Mouse (Mus musculus) neural tube, embryonic 15.5 days (tissue): ENCODE data around the gene Itih2. TPM values are rescaled to one million over a fixed set of nuclear protein-coding genes. Genes with fewer than 3 reads are reported as not detected.

Source experiments
- ATAC-seq: fragments of 200-750 bp; cut with Nextera tagmentation; 2 replicates; pipeline ENCODE4 v1.8.0; 2017; ENCODE audit warnings: mild to moderate bottlenecking, moderate TSS enrichment, moderate library complexity; ENCODE audit not compliant: low FRiP score
- H3K27ac ChIP-seq: fragments of 300-500 bp; sonication (generic); replicated peaks from 2 replicates; pipeline ENCODE4 v1.5.1; 2015; ENCODE audit warnings: mild to moderate bottlenecking, inconsistent platforms
- H3K27me3 ChIP-seq: fragments of 300-500 bp; sonication (generic); replicated peaks from 2 replicates; pipeline ENCODE4 v1.6.1; 2015; ENCODE audit warnings: inconsistent platforms
- H3K36me3 ChIP-seq: fragments of 300-500 bp; sonication (generic); 2 replicates; pipeline ENCODE4 v1.6.1; 2015; ENCODE audit warnings: inconsistent platforms
- H3K4me1 ChIP-seq: fragments of 300-500 bp; sonication (generic); 2 replicates; pipeline ENCODE4 v1.6.1; 2015; ENCODE audit warnings: inconsistent platforms
- H3K4me2 ChIP-seq: fragments of 300-500 bp; sonication (generic); 2 replicates; pipeline ENCODE4 v1.6.1; 2015; ENCODE audit warnings: inconsistent platforms, mild to moderate bottlenecking, moderate library complexity
- H3K4me3 ChIP-seq: fragments of 300-500 bp; sonication (generic); replicated peaks from 2 replicates; pipeline ENCODE4 v1.5.1; 2015; ENCODE audit warnings: mild to moderate bottlenecking, inconsistent platforms
- H3K9ac ChIP-seq: fragments of 300-500 bp; sonication (generic); replicated peaks from 2 replicates; pipeline ENCODE4 v1.6.1; 2015; ENCODE audit warnings: mild to moderate bottlenecking, inconsistent platforms
- H3K9me3 ChIP-seq: fragments of 300-500 bp; sonication (generic); replicated peaks from 2 replicates; pipeline ENCODE4 v1.6.1; 2016; ENCODE audit warnings: inconsistent platforms
- WGBS: fragments of 180-500 bp; shearing (Covaris S2); methylation state at CpG from one replicate; pipeline ENCODE4 v1.1.7; 2015; ENCODE audit warnings: mixed read lengths; 5-methylcytosine and 5-hydroxymethylcytosine counted together
- polyA plus RNA-seq: library from polyadenylated mRNA; unstranded; fragments of >200 nt; fragmentation: Nextera tagmentation; extraction: Ambion mirVana; gene quantifications from 2 replicates; pipeline ENCODE4 v1.2.1, GENCODE M21; 2015

Itih2 gene
- polyA plus RNA-seq, 1 experiment from 2014 or later, result 2.6 TPM

- no peaks in the 10 kb centered on the region for H3K9me3 ChIP-seq
- ATAC-seq, result 0 out of 2 replicates have a peak, but pooled peaks have one; percentile 41
- no peaks in the 10 kb centered on the region for H3K27me3 ChIP-seq
- no peak overlapping the region for H3K9ac ChIP-seq
- H3K36me3 ChIP-seq, result no peaks in the 10 kb centered on the region
- H3K4me2 ChIP-seq, result no peak overlapping the region
- H3K4me3 ChIP-seq, result no peak overlapping the region
- peak overlapping the region; percentile 45; the same call in 1 of the 2 replicates for H3K27ac ChIP-seq
- H3K4me1 ChIP-seq, result 0 out of 2 replicates have a peak, but pooled peaks cover 3% of the 10 kb centered on the region
- 49% methylated on average over 6 of the region's 6 CpGs for WGBS
Measured at GRCm38 (mm10) chr2:10108535-10109189, 22.5 kb downstream of the Itih2 start.

DNA sequence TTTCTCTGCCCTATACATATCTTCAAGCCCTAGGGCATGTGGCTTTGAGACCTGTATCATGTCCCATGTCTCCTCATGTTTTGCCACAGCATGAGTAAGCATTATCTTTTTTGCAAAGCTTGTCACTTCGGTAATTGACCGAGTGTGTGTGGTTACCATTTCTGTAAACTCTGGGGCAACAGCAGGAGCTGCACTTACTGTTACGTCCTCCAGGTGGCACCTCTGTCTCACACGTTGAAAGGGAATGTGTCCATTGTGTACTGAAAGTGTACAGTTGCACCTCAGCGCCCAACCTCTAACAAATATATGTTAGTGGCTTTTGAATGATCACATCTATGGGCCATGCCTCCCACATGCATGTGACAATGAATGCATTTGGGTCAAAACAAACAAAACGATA, 30.0 kb downstream of the Itih2 start:
- 49% methylated on average over 6 of the region's 6 CpGs for WGBS

GRCm38 (mm10) chr2:10100471-10100870, 30.7 kb downstream of the Itih2 start:
- no peak for ATAC-seq
- H3K9ac ChIP-seq, result no peak overlapping the region
- no peaks in the 10 kb centered on the region for H3K36me3 ChIP-seq
- no peaks in the 10 kb centered on the region for H3K9me3 ChIP-seq
- H3K27ac ChIP-seq, result no peak overlapping the region
- no peak overlapping the region for H3K4me2 ChIP-seq
- no peaks in the 10 kb centered on the region for H3K27me3 ChIP-seq
- 71% methylated on average over 2 of the region's 2 CpGs for WGBS
- H3K4me1 ChIP-seq, result no peaks in the 10 kb centered on the region
- H3K4me3 ChIP-seq, result no peak overlapping the region

More for the DNA sequence above, 30.0 kb downstream of the Itih2 start:
- Histone ChIP-seq H3K9me3 (no peaks in the 10 kb centered on the region), H3K4me1 (no peaks in the 10 kb centered on the region), H3K27me3 (no peaks in the 10 kb centered on the region), H3K36me3 (no peaks in the 10 kb centered on the region), H3K27ac (no peak overlapping the region), H3K4me2 (no peak overlapping the region), H3K9ac (no peak overlapping the region), H3K4me3 (no peak overlapping the region)
- ATAC-seq, result peak; percentile 54; the same call in 1 of the 2 replicates

DNA sequence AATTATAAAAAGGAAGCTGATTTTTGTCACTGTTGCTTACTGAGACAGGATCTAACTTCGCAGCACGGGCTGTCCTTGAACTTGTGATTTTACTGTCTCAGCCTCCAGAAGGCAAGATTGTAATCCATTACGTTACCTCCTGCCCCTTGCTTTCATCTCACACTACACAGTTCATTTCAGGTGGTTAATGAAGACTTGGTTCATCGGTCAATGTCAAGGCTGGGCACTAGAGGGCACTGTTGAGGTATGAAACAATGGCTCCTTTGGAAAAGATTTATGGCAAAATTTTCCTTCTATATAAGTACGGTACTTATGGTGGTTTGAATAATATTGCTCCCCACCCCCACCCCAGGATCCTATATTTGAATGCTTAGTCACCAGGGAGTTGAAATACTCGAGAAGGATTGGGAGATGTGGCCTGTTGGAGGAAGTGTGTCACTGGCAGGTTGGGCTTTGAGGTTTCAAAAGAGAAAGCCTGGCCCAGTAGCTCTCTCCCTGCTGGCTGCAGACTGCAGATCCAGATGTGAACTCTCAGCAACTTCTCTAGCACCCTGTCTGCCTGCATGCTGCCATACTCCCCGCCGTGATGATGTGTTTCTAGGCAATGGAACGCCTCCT, 32.5 kb downstream of the Itih2 start:
- H3K4me3 ChIP-seq, result no peak overlapping the region
- H3K27me3 ChIP-seq, result no peaks in the 10 kb centered on the region
- no peaks in the 10 kb centered on the region for H3K9me3 ChIP-seq
- no peaks in the 10 kb centered on the region for H3K4me1 ChIP-seq
- no peak overlapping the region for H3K4me2 ChIP-seq
- no peak overlapping the region for H3K9ac ChIP-seq
- 0 out of 2 replicates have a peak, but pooled peaks have one; percentile 21 for ATAC-seq
- H3K27ac ChIP-seq, result no peak overlapping the region
- WGBS, result 34% methylated on average over 9 of the region's 9 CpGs
- H3K36me3 ChIP-seq, result no peaks in the 10 kb centered on the region

DNA sequence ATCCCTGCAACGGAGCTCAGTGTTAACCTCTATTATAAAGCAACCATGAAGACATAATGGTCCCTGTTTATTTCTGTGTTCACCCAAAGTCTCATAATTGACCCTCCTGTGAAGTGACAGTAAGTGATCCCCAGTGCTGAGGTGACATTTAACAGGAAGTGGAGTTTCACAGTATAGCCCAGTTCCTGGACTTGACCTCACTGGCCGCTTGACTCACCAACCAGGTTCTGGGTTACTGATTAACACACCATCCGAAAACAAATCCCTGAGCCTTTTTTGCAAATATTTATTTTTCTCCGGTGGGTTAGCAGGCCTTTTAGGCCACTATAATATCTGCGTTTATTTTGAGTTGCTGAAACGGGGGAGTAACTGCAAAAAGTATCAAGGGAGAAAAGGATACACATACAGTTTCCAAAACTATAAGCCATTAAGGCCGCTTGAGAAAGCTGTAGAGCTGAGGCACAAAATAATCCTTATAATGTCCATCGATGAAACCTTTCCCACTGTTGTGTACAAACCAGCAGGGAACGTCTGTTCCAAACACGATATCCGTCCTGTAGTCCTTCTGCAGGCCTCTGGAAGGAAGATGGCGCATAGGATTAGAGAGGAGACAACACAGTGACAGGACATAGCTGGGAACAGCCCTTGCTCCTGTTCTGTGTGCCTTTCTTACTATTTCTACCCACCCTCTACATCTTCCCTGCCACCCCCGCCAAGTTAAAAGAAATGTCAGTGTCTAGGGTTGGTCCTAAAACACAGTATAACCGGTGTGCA, 36.7 kb downstream of the Itih2 start:
- H3K27me3 ChIP-seq, result no peaks in the 10 kb centered on the region
- peaks cover 34% of the 10 kb centered on the region for H3K36me3 ChIP-seq
- H3K4me1 ChIP-seq, result no peaks in the 10 kb centered on the region
- H3K9ac ChIP-seq, result no peak overlapping the region
- H3K9me3 ChIP-seq, result no peaks in the 10 kb centered on the region
- H3K4me3 ChIP-seq, result no peak overlapping the region
- no peak overlapping the region for H3K27ac ChIP-seq
- 88% methylated on average over 14 of the region's 14 CpGs for WGBS
- ATAC-seq, result no peak
- H3K4me2 ChIP-seq, result no peak overlapping the region

GRCm38 (mm10) chr2:10087256-10087850, 43.8 kb downstream of the Itih2 start:
- H3K4me1 ChIP-seq, result peaks cover 3% of the 10 kb centered on the region
- no peak for ATAC-seq
- no peak overlapping the region for H3K4me2 ChIP-seq
- H3K27me3 ChIP-seq, result no peaks in the 10 kb centered on the region
- 85% methylated on average over 8 of the region's 8 CpGs for WGBS
- H3K4me3 ChIP-seq, result no peak overlapping the region
- H3K36me3 ChIP-seq, result peaks cover 43% of the 10 kb centered on the region
- no peak overlapping the region for H3K27ac ChIP-seq
- H3K9me3 ChIP-seq, result no peaks in the 10 kb centered on the region
- H3K9ac ChIP-seq, result no peak overlapping the region

- no peak for ATAC-seq
- WGBS, result 90% methylated on average over 1 of the region's 1 CpGs
- no peaks in the 10 kb centered on the region for H3K9me3 ChIP-seq
Measured at GRCm38 (mm10) chr2:10082737-10083136, 48.5 kb downstream of the Itih2 start.

GRCm38 (mm10) chr2:10081453-10082080, 49.6 kb downstream of the Itih2 start:
- ATAC-seq, result no peak

More at GRCm38 (mm10) chr2:10082737-10083136, 48.5 kb downstream of the Itih2 start:
- no peak overlapping the region for H3K4me3 ChIP-seq
- no peaks in the 10 kb centered on the region for H3K27me3 ChIP-seq
- no peak overlapping the region for H3K27ac ChIP-seq
- peaks cover 9% of the 10 kb centered on the region for H3K36me3 ChIP-seq
- H3K4me2 ChIP-seq, result no peak overlapping the region
- H3K4me1 ChIP-seq, result peaks cover 30% of the 10 kb centered on the region
- no peak overlapping the region for H3K9ac ChIP-seq

DNA sequence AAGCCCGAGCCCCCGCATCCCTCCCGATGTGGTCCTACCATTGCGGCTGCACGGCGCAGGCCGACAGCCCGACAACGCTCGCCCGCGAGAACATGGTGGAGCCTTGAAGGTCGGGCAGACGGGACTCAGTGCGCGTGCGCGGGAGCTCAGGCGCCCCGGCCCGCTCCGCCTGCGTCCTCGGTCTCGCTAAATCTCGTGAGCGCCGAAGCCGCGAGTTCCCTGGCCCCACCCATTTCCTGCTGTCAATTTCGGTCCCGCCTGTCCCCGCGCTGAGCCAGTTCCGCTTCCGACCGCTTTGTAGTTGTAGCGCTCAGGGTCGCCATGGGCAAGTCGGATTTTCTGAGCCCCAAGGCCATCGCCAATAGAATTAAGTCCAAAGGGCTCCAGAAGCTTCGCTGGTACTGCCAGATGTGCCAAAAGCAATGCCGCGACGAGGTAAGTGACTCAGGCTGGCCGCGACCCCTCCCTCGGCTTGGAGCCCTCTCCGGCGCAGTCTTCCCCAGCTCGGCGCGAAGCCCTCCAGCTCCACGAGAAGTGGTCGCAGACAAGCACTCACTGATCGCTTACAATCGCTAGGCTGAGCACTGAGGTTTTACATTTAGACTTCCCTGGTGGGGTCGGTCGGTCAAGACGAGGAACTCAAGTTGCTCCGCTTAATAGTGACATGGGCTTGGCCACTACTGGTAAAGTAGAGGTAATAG, 50.7 kb downstream of the Itih2 start, which contains the start of the genes Atp5c1 and Kin:
Gene Atp5c1, minus strand, starts transcription at position 201 of the 701 bp plus-strand sequence.
Gene Kin, plus strand, starts transcription at position 284 of the 701 bp plus-strand sequence.
- WGBS, result under 1% methylated on average over 61 of the region's 61 CpGs
- Histone ChIP-seq H3K4me2 (peak within 1 kb of the TSS; percentile 73), H3K9me3 (no peaks in the 10 kb centered on the region), H3K36me3 (peaks cover 6% of the 10 kb centered on the region; the same call in 1 of the 2 replicates), H3K27me3 (no peaks in the 10 kb centered on the region), H3K4me1 (peaks cover 42% of the 10 kb centered on the region), H3K9ac (peak within 1 kb of the TSS; percentile 99), H3K4me3 (peak within 1 kb of the TSS; percentile 63), H3K27ac (peak within 1 kb of the TSS; percentile 96)
- peak; percentile 97 for ATAC-seq

More at GRCm38 (mm10) chr2:10081453-10082080, 49.6 kb downstream of the Itih2 start:
- Histone ChIP-seq H3K36me3 (peaks cover 9% of the 10 kb centered on the region), H3K4me2 (peak overlapping the region; percentile 73), H3K9me3 (no peaks in the 10 kb centered on the region), H3K9ac (peak overlapping the region; percentile 20; the same call in 1 of the 2 replicates), H3K4me3 (peak overlapping the region; percentile 63), H3K4me1 (peaks cover 37% of the 10 kb centered on the region), H3K27me3 (no peaks in the 10 kb centered on the region), H3K27ac (no peak overlapping the region)
- 96% methylated on average over 5 of the region's 5 CpGs for WGBS

DNA sequence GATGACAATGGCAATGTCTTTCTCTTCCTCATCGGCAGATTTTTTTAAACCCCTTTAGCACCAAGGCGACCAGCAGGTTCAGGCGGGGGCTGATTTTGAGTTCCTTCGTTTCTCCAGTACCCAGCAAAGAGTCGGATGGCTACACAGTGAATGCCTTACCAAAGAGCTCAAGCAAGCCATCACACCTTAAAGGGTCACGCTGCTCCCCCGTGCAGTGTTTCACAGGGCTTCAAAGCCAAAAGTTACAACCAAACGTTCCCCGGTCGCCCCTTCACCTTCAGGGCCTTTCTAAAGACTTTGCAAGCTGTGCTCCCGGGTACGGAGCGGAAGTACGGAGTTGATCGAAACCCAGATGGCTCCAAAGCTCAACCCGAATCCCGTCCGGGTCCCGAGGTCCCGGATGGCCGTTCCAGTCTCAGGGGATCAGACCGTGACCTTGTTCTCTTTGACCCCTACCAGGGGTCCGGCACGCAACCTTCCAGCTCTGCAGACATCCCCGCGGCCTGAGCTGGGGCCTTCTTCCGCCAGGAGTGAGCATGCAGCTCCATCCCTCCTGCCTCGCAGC, 51.4 kb downstream of the Itih2 start:
- Histone ChIP-seq H3K9me3 (no peaks in the 10 kb centered on the region), H3K27me3 (no peaks in the 10 kb centered on the region), H3K4me1 (peaks cover 47% of the 10 kb centered on the region), H3K9ac (peak overlapping the region; percentile 99), H3K4me3 (peak overlapping the region; percentile 63), H3K36me3 (peaks cover 7% of the 10 kb centered on the region; the same call in 1 of the 2 replicates), H3K27ac (peak overlapping the region; percentile 96), H3K4me2 (peak overlapping the region; percentile 73)
- under 1% methylated on average over 28 of the region's 28 CpGs for WGBS
- ATAC-seq, result peak; percentile 22; the same call in 1 of the 2 replicates
